Mouse (Mus musculus): ENCODE data around the gene Prrc2b.

Prrc2b gene

DNA sequence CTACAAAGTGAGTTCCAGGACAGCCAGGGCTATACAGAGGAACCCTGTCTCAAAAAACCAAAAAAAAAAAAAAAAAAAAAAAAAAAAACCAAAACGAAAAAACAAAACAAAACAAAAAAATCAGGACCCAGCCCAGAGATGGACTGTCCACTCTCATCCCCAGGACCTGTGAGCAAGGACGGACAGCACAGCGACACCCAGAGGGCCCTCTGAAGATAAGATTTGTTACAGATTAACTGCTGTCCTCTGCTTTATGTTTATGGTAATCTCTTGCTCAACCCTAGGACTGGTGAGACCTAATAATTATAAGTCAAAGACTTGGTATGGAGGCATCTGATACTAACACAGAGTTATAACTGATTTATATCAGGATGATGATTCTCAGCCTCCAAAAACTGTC is 124.9 kb downstream of the Prrc2b start:
- no peak for DNase-seq (ENCODE audit: low read depth, low spot score)

DNA sequence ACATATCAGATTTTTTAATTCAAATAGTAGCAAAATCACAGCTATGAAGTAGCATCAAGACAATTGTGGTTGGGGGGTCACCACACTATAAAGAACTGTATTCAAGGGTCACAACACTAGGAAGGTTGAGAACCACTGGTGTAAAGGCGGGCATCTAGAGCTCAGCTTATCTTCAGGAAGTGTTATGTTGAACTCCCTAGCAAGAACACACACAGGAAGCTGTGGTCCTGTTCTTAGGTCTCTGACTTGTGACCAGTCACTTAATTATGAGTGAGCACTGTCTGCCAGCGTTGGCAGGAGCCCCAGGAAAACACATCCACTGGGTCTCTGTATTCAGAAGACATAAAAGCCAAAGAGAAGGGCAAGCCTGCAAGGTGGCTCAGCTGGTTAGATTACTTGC is 131.4 kb downstream of the Prrc2b start:
- DNase-seq (ENCODE audit: low read depth, low spot score): no peak

- DNase-seq (ENCODE audit: low read depth, low spot score): no peak
Observed at GRCm38 (mm10) chr2:32282727-32283126, 131.8 kb downstream of the Prrc2b start.

GRCm38 (mm10) chr2:32283986-32284385 is 133.1 kb downstream of the Prrc2b start:
- DNase-seq (ENCODE audit: low read depth, low spot score): no peak
